Mouse (Mus musculus) heart, adult 11 months (tissue): ENCODE data around the gene Kcnh1.

ENCODE experiments used
- DNase-seq: peaks from one replicate; pipeline ENCODE4 v3.0.0; 2022

Kcnh1 gene

DNA sequence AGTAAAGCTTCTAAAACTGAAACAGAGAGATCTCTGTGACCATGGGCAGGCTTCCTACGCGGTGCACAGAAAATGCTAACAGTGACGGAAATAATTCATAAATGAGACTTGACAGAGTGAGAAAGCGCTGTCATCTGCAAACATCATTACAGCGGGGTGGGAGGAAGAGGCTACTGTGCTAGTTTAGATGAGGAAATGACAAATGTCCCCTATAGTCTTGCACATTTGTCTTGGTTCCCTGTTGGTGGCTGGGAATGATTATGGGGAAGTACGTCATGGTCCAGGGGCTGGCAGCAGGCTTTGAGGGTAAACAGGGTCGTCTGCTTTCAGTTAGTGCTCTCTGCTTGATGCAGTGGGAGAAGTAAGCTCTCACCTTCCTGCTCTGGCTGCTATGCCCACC, 346.6 kb downstream of the Kcnh1 start:
- DNase-seq = no peak

DNA sequence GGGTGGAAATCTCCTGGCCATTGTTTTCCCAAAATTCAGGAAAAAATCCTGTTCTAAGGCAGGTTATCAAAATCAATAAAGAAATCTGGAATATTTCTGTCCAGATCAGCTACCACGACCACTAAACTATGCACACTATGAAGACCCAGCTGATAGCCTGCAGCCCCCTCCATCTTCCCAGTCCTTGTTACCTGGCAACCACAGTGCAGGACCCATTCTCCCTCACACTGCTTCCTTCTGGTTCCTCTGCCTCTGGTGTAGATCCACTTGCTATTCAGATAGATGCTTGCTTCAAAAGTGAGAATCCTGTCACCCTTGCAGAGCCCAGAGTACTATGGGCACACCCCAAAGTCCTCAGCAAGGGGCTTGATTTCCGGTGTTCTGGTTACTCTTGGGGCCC, 351.5 kb downstream of the Kcnh1 start:
- DNase-seq = peak; percentile 43

DNA sequence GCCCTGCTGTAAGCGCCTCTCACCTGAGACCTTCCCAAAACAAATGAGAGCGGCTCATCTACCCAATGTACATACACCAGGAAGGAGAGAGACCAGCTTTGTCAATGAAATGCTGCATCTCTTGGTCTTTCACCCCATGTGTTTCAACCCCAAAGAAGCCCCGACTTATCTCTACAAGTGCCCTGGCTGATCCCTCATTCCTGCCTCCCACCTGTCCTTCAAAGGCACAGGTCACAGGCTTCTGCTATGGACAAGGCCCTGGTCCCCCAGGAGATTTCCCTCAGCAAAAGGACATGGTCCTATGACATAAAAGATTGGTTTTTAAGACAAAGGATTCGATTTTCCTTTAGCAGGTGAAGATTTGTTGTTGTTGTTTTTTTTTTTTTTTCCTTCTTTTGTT, 353.1 kb downstream of the Kcnh1 start:
- DNase-seq = peak; percentile 61

DNA sequence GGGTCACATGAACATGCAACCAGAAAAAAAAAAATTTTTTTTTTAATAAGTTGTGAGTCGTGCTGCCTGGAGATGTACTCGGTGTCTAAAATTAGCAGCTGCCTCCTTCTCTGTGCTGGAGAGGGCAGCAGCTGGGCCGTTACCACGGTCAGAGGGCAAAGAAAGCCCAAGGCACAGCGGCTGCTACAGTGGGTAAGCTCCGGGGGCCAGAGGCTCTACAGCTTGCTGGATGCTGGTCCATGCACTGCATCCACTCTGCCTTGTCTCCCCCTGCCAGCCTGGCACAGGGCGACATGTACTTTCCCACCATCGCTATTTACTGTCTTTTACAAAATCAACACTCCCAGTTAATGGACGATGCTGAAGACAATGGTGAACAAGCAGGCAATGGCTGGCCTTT, 353.5 kb downstream of the Kcnh1 start:
- DNase-seq = peak; percentile 61

DNA sequence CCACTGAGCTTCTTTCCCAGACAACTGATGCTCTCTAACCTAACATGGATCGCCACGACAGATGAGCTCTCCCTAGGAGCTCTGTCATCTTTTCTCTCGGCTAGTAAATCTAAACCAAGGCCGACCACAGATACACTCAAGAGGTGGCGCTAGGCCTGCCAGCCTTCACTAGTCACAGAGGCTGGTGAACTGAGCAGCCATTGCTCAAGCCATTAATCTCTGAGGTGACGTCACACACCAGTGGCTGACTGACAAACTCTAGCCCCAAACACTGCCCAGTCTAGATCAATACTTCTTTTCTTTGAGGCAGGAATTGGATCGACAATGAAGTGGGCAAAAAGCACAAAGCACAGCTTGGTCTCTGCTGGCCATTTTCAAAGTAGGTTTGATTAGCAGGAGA, 354.3 kb downstream of the Kcnh1 start:
- no peak for DNase-seq

DNA sequence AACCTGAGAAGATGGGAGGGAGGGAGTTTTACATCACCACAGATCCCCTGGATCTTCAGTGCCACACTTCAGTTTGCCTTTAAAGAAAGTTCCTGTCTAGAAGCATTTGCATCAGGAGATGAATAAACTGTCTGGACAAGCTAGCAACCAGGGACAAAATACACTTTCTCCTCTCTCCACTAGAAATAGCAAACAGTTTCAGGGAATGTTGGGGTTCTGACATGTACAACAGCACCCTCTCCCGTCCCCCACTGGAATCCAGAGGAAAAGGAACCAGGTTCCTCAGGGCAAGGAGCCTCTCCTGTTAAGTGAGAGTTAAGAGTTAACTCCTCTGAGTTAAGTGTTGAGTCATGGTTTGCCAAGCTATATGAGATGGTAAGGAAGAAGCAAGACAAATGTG, 356.3 kb downstream of the Kcnh1 start:
- peak; percentile 73 for DNase-seq

DNA sequence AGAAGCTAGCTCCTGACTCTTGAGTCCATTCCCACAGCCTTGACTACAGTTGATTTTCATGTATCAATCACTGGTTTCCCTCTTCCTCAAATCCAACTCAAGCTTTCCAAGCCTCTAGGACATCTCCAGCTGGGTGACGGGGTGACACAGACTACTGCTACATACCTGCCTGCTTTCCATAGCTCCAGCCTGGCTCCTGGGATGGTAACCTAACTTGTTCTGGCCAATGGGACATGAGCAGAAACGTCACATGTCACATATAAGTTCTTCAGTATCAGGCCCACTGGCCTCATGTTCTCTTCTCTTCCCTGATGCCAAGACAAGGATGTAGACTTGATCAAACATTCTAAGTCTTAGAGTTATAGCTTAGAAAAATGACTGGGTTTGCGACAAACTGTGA, 360.0 kb downstream of the Kcnh1 start:
- DNase-seq = peak; percentile 53

DNA sequence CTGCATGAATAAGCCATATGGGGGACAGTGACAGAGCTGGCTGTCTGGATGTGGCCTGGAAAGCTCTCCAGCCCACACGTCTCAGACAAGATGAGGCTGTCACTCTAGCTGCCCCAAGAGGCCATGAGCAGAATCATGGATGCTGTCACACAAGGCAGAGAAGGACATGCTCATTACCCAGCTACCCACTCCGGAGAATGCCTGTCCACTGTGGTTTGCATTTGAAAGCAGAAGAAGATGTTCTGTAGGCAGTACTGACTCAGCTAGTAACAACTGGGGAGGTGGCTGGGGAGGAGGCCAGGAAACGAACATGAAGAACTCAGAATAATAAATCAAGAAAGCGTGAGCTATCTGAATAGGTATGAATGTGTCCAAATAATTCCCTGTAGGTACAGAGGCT, 364.9 kb downstream of the Kcnh1 start:
- no peak for DNase-seq

DNA sequence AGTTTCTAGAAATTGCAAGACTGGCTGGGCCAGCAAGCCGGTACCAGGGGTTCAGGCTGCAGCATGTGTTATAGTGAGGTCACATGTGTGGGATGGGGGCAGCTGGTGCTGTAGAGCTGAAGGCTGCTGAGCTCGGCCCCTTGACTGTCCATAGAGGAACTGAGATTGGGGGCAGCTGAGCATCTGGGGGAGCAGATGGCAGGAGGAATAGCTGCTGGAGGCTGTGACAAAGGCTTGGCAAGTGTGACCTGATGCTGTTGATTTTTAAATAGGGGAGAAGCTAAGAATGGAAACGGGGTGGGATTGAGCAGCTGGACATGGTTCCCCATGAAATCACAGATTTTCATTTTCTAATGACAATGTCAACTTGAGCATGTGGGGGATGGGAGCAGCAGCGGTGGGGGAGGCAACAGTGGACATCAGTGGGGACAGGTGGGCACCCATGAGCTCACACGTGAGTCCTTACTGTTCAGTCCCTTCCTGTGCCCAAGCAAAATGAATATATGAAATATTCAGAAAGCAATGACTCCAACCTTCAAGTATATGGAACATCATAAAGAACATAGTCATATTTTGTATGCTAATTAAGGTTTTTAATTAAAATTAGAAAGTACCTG, 367.5 kb downstream of the Kcnh1 start:
- DNase-seq = no peak

DNA sequence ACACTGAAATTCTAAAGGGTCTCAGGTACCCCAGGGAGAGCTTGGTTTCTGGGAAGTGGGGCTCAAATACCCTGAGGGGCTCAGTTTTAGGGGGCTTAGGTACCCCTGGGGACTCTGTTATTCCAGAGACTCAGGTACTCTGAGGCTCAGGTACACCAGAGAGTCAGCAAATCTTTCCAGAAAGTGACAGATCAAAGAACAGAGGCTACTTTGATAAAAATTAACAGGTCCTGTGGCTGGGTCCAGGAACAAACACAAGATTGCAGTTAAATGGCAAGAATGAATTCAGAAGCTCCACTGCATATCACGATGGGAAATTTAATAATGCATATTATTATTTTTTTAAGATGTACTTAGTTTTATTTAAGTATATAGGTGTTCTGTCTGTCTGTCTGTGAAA, 368.8 kb downstream of the Kcnh1 start:
- peak; percentile 52 for DNase-seq
